ENCODE assay signal across 8 mouse cellular contexts in the genomic region with DNA sequence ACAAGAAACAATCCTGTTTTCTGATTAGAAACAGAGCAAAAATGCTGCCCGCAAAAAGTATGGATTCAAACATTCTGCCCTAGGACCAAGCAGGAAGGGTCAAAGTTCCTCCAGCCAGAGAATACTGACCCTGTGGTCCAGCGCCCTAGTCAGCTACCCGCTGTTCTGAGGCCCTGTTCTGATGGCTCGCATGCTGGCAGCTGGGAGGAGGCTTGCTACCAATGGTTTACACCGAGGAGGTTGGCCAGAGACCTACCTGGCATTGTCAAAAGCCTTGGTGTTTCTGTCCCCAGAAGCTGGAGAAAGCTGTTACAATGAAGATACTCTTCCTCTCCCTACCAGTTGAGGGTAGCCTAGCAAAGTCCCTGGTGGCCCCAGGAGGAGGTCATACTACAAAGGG. TPM values are rescaled to one million over a fixed set of nuclear protein-coding genes. Genes with fewer than 3 reads are reported as not detected.
DNase-seq lines count a peak whose midpoint lies in the region; ATAC-seq lines count a peak whose summit lies in the region.

No protein-coding gene starts in this region.

- peak overlapping the region; percentile 32; the same call in 1 of the 2 replicates for H3K27ac ChIP-seq in heart, embryonic 10.5 days
- H3K27ac ChIP-seq in stomach, embryonic 16.5 days (ENCODE audit: low read length): no peak overlapping the region

- no peak for DNase-seq in heart, embryonic 10.5 days (ENCODE audit: low spot score)
- DNase-seq in heart, adult 8-10 months (ENCODE audit: low spot score): no peak
- DNase-seq in kidney, postnatal 14 days: peak; percentile 56
- DNase-seq in embryo, embryonic 11 days: no peak

- H3K4me1 ChIP-seq in heart, embryonic 10.5 days: peaks cover 78% of the 10 kb centered on the region
- peaks cover 77% of the 10 kb centered on the region for H3K4me1 ChIP-seq in megakaryocyte, embryonic 14.5 days
- peaks cover 76% of the 10 kb centered on the region for H3K4me1 ChIP-seq in stomach, embryonic 16.5 days (ENCODE audit: control insufficient read depth, insufficient read depth, low read length)

- H3K4me3 ChIP-seq in heart, embryonic 10.5 days: peak overlapping the region; percentile 80; the same call in 1 of the 2 replicates
- peak overlapping the region; percentile 99 for H3K4me3 ChIP-seq in megakaryocyte, embryonic 14.5 days (replicated peaks)
- H3K4me3 ChIP-seq in stomach, embryonic 16.5 days (replicated peaks; ENCODE audit: low read length): peak overlapping the region; percentile 80

- H3K27me3 ChIP-seq in heart, embryonic 10.5 days (ENCODE audit: insufficient read depth, poor library complexity, severe bottlenecking): no peaks in the 10 kb centered on the region
- no peaks in the 10 kb centered on the region for H3K27me3 ChIP-seq in megakaryocyte, embryonic 14.5 days (replicated peaks)
- no peaks in the 10 kb centered on the region for H3K27me3 ChIP-seq in stomach, embryonic 16.5 days (ENCODE audit: control insufficient read depth, insufficient read depth, low read length)

- H3K9ac ChIP-seq in stomach, embryonic 16.5 days (ENCODE audit: low read length): 0 out of 2 replicates have a peak overlapping the region, but pooled peaks have one; percentile 36

- H3K4me2 ChIP-seq in stomach, embryonic 16.5 days (ENCODE audit: low read depth, low read length): peak overlapping the region; percentile 69

- ATAC-seq in megakaryocyte, adult 5-6 weeks (ENCODE audit: poor library complexity, severe bottlenecking): no peak
- no peak for ATAC-seq in stomach, embryonic 16.5 days (ENCODE audit: insufficient read depth, low FRiP score)
- no peak for ATAC-seq in CD4-positive, CD25-positive, alpha-beta regulatory T cell, adult 4 months

- WGBS in heart, embryonic 10.5 days: 80% methylated on average over 5 of the region's 5 CpGs
- 67% methylated on average over 5 of the region's 5 CpGs for WGBS in stomach, embryonic 16.5 days

- 0 out of 2 replicates have a peak, but pooled peaks cover 3% of the 10 kb centered on the region for H3K36me3 ChIP-seq in heart, embryonic 10.5 days
- peaks cover 43% of the 10 kb centered on the region for H3K36me3 ChIP-seq in megakaryocyte, embryonic 14.5 days (replicated peaks; ENCODE audit: low read length)
- no peaks in the 10 kb centered on the region for H3K36me3 ChIP-seq in stomach, embryonic 16.5 days (ENCODE audit: control insufficient read depth, insufficient read depth, low read length)

- no peaks in the 10 kb centered on the region for H3K9me3 ChIP-seq in heart, embryonic 10.5 days
- H3K9me3 ChIP-seq in megakaryocyte, embryonic 14.5 days: no peaks in the 10 kb centered on the region
- no peaks in the 10 kb centered on the region for H3K9me3 ChIP-seq in stomach, embryonic 16.5 days (replicated peaks; ENCODE audit: control insufficient read depth, low read length)

RNA-seq across cellular contexts. Expression of a gene that starts 3.8 kb away (rescaled TPM):
- polyA plus RNA-seq in heart, embryonic 10.5 days (2016; fragmentation: Nextera tagmentation; extraction: Ambion mirVana): 15.2 and 20.0 TPM in 2 replicates
- total RNA-seq in heart, adult 8-10 months (2022): 10 to 100 TPM; 10.1 to 14.1 (median 12.5) TPM
- 2.8 and 5.9 TPM in 2 replicates for polyA plus RNA-seq in megakaryocyte, embryonic 14.5 days (2012; ENCODE audit: insufficient read depth, low replicate concordance)
- total RNA-seq in megakaryocyte, adult 5-6 weeks (2015): 9.1 and 15.0 TPM in 2 replicates
- total RNA-seq in megakaryocyte, adult 5-6 weeks (2017): 9.7 and 12.7 TPM in 2 replicates
- polyA plus RNA-seq in stomach, embryonic 16.5 days (2015; fragmentation: Nextera tagmentation; extraction: Ambion mirVana): 14.6 and 15.1 TPM in 2 replicates
- 10 to 100 TPM; 15.6 to 36.9 TPM for polyA plus RNA-seq in CD4-positive, CD25-positive, alpha-beta regulatory T cell, adult 4 months (2017; shearing (Covaris generic))
